In genomic region chr16:39118059-39118458, GRCm38 (mm10) we compare ENCODE assay signal across 26 mouse cellular contexts.
DNase-seq lines count a peak whose midpoint lies in the region; ATAC-seq lines count a peak whose summit lies in the region.
"Had no signal": no experiment of that assay in that cellular context is flagged by ENCODE, and none has a peak within 500 bp of the region (broad histone marks: within the 10 kb centered on the region; RNA-seq: fewer than 3 reads in every experiment).

No protein-coding gene starts in this region.

- WGBS in hindbrain, embryonic 15.5 days, result 76% methylated on average over 3 of the region's 3 CpGs
- WGBS in hindbrain, embryonic 11.5 days, result 66% methylated on average over 3 of the region's 3 CpGs

- H3K4me1 ChIP-seq in hindbrain, embryonic 15.5 days (replicated peaks), result peaks cover 7% of the 10 kb centered on the region; the same call in 1 of the 2 replicates
- H3K4me1 ChIP-seq in hindbrain, embryonic 11.5 days (replicated peaks; ENCODE audit: control insufficient read depth, insufficient read depth, low read length), result no peaks in the 10 kb centered on the region
- H3K4me1 ChIP-seq: heart, embryonic 10.5 days; heart, embryonic 15.5 days; liver, embryonic 12.5 days; stomach, embryonic 15.5 days had no signal

- no peak overlapping the region for H3K4me2 ChIP-seq in hindbrain, embryonic 15.5 days
- no peak overlapping the region for H3K4me2 ChIP-seq in hindbrain, embryonic 11.5 days (replicated peaks; ENCODE audit: low read depth, low read length)
- H3K4me2 ChIP-seq: heart, embryonic 15.5 days; liver, embryonic 12.5 days; midbrain, embryonic 11.5 days; neural tube, embryonic 13.5 days; stomach, embryonic 15.5 days had no signal

- no peaks in the 10 kb centered on the region for H3K27me3 ChIP-seq in hindbrain, embryonic 15.5 days
- no peaks in the 10 kb centered on the region for H3K27me3 ChIP-seq in hindbrain, embryonic 11.5 days (ENCODE audit: control insufficient read depth, insufficient read depth, low read length)
- H3K27me3 ChIP-seq: liver, embryonic 12.5 days; neural tube, embryonic 13.5 days; stomach, embryonic 15.5 days had no signal

- DNase-seq in cerebellum, postnatal 10 days, result peak; percentile 53 to 72
- DNase-seq in cerebellum, adult 11 months, result no peak
- DNase-seq in hindbrain, embryonic 11.5 days (ENCODE audit: low spot score), result no peak
- DNase-seq in Muller cell, postnatal 12 days (ENCODE audit: inconsistent ontology term), result peak; percentile 45
- DNase-seq in cerebellum, postnatal 36 days, result peak; percentile 13 to 34
- no peak for DNase-seq in spleen, adult 12 weeks (ENCODE audit: low spot score)
- DNase-seq: adrenal gland, adult 2 months; adrenal gland, postnatal 36 days; gastrocnemius, postnatal 25 days; heart, adult 11 months; kidney, adult 11 months; kidney, postnatal 14 days; layer of hippocampus, adult 9-11 months; liver, postnatal 0 days; lung, postnatal 36 days; right cerebral cortex, postnatal 14 days had no signal

- no peak overlapping the region for H3K27ac ChIP-seq in hindbrain, embryonic 15.5 days (replicated peaks)
- H3K27ac ChIP-seq in hindbrain, embryonic 11.5 days (ENCODE audit: low read depth, low read length), result no peak overlapping the region
- H3K27ac ChIP-seq: heart, embryonic 10.5 days; heart, embryonic 15.5 days; liver, embryonic 12.5 days; neural tube, embryonic 13.5 days; stomach, embryonic 15.5 days had no signal

- ATAC-seq in hindbrain, embryonic 15.5 days (ENCODE audit: low FRiP score, low read depth), result 0 out of 2 replicates have a peak, but pooled peaks have one; percentile 34
- ATAC-seq in hindbrain, embryonic 11.5 days (ENCODE audit: low FRiP score), result no peak
- ATAC-seq: activated CD4-positive, CD25-positive, alpha-beta regulatory T cell, adult 4 months; CD4-positive, CD25-positive, alpha-beta regulatory T cell, adult 4 months; forebrain, embryonic 14.5 days; liver, embryonic 12.5 days; liver, postnatal 0 days had no signal

- peak overlapping the region; percentile 8; the same call in 1 of the 2 replicates for H3K9ac ChIP-seq in hindbrain, embryonic 15.5 days
- H3K9ac ChIP-seq in hindbrain, embryonic 11.5 days (ENCODE audit: low read depth, low read length), result no peak overlapping the region
- H3K9ac ChIP-seq: heart, embryonic 15.5 days; liver, embryonic 12.5 days; liver, postnatal 0 days; neural tube, embryonic 13.5 days; stomach, embryonic 15.5 days had no signal

- H3K4me3 ChIP-seq in hindbrain, embryonic 15.5 days, result no peak overlapping the region
- no peak overlapping the region for H3K4me3 ChIP-seq in hindbrain, embryonic 11.5 days (ENCODE audit: low read depth, low read length)
- H3K4me3 ChIP-seq: heart, embryonic 10.5 days; heart, embryonic 15.5 days; liver, embryonic 12.5 days; neural tube, embryonic 13.5 days; stomach, embryonic 15.5 days had no signal

- no peaks in the 10 kb centered on the region for H3K9me3 ChIP-seq in hindbrain, embryonic 15.5 days
- H3K9me3 ChIP-seq in hindbrain, embryonic 11.5 days (ENCODE audit: control insufficient read depth, low read length), result no peaks in the 10 kb centered on the region
- H3K9me3 ChIP-seq: heart, embryonic 10.5 days; heart, embryonic 15.5 days; liver, embryonic 12.5 days; neural tube, embryonic 13.5 days; stomach, embryonic 15.5 days had no signal

- no peaks in the 10 kb centered on the region for H3K36me3 ChIP-seq in hindbrain, embryonic 15.5 days
- no peaks in the 10 kb centered on the region for H3K36me3 ChIP-seq in hindbrain, embryonic 11.5 days (ENCODE audit: control insufficient read depth, insufficient read depth, low read length)
- H3K36me3 ChIP-seq: heart, embryonic 10.5 days; heart, embryonic 15.5 days; liver, embryonic 12.5 days; neural tube, embryonic 13.5 days; stomach, embryonic 15.5 days had no signal

Comparison
In these comparisons a context has a peak if more than half of its experiments do, and no peak if none do; other contexts are left out.
1. DNase-seq: peak in cerebellum, postnatal 10 days (2 of 2), Muller cell, postnatal 12 days (single experiment) and cerebellum, postnatal 36 days (2 of 2); none in cerebellum, adult 11 months (single experiment), hindbrain, embryonic 11.5 days (single experiment) and spleen, adult 12 weeks (single experiment).